Mouse (Mus musculus): Measurements from ENCODE around the gene Mamstr. TPM values are rescaled to one million over a fixed set of nuclear protein-coding genes. Genes with fewer than 3 reads are reported as not detected.
A peak's percentile ranks its signal among the peaks of the same experiment; 100 is the strongest.

Gene Mamstr
- polyA plus RNA-seq, 1 experiment from 2014 or later: 5.0 TPM

DNA sequence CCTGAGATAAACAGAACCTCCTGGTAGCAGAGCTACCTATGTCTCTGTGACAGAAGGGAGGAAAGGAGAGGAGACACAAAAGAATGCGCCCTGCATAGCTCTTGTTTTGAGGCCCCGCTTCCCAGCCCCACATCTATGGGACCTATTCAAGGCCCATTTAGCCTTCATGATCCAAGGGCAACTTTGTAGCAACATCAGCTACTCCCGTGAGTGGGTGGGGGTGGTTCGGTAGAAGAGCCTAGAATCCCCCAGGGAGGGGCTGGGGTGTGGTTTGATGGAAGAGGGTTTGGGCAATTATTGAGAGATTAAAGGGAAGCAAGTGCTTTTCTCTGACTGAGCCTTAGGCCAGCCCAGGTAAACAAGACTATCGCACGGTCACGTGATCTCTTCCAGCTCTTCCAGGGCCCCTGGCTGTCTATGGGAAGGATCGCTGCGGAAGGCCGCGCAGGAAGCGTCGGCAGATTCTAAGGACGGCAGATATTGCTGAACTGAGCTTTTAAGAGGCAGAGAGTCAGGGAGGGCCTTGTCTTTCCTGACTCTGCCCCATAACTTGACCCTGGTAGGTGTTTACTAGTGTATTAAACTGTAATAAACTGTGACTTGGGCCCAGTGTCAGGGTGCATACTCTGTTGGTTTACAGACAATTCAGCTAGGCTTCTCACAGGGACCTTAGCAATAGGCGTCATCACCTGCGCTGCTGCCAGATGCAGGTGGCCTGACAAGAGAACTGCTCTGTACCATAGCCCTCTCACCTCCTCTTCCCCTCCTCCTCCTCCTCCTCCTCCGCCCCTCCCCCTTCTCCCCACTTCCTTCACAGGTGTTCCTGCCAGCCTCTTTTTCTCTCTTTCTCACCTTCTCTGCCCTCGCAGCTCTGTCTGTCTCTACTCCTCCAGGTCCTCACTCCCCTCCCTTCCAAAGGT, 40.6 kb upstream of the Mamstr start:
- H3K27ac ChIP-seq (ENCODE audit: low read depth, low read length): no peak overlapping the region
- no peak overlapping the region for H3K9ac ChIP-seq (ENCODE audit: low read depth, low read length)
- no peaks in the 10 kb centered on the region for H3K9me3 ChIP-seq (ENCODE audit: control insufficient read depth, low read length)
- no peak overlapping the region for H3K4me2 ChIP-seq (replicated peaks; ENCODE audit: low read depth, low read length)
- ATAC-seq (ENCODE audit: low FRiP score, low TSS enrichment): no peak
- WGBS: 48% methylated on average over 18 of the region's 18 CpGs
- H3K4me3 ChIP-seq (ENCODE audit: low read length): no peak overlapping the region
- no peaks in the 10 kb centered on the region for H3K27me3 ChIP-seq (ENCODE audit: control insufficient read depth, insufficient read depth, low read length)
- no peaks in the 10 kb centered on the region for H3K4me1 ChIP-seq (ENCODE audit: control insufficient read depth, insufficient read depth, low read length)
- no peaks in the 10 kb centered on the region for H3K36me3 ChIP-seq (ENCODE audit: control insufficient read depth, insufficient read depth, low read length)

DNA sequence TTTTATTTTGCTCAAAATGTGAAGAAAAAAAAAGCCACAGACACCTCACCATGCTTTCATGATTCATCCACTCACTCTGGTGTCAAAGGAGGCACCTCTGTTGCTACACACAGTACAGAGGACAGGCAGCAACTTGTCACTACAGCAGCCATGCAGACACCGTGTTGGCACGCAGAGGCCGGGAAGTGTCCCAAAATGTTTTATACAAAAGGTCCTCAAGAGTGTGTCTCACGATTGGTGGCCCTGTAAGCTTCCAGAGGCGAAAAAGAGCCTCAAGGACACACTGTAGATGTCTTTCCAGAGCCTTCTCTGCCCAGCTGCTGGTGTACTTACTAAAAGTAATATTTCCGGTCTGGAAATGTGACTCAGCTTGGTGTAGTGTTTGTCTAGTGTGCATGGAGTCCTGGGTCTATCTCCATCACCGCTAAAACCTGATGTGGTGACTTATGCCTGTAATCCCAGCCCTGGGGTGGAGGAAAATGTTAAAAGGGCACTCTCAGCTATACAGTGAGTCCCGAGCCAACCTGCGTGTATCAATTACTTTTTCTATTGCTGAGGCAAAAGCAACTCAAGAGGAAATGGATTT, 34.0 kb upstream of the Mamstr start:
- no peaks in the 10 kb centered on the region for H3K9me3 ChIP-seq (ENCODE audit: control insufficient read depth, low read length)
- WGBS: 73% methylated on average over 9 of the region's 9 CpGs
- no peak overlapping the region for H3K4me2 ChIP-seq (replicated peaks; ENCODE audit: low read depth, low read length)
- no peak for ATAC-seq (ENCODE audit: low FRiP score, low TSS enrichment)
- H3K27me3 ChIP-seq (ENCODE audit: control insufficient read depth, insufficient read depth, low read length): no peaks in the 10 kb centered on the region
- H3K9ac ChIP-seq (ENCODE audit: low read depth, low read length): no peak overlapping the region
- H3K4me1 ChIP-seq (ENCODE audit: control insufficient read depth, insufficient read depth, low read length): no peaks in the 10 kb centered on the region
- no peak overlapping the region for H3K27ac ChIP-seq (ENCODE audit: low read depth, low read length)
- no peak overlapping the region for H3K4me3 ChIP-seq (ENCODE audit: low read length)
- no peaks in the 10 kb centered on the region for H3K36me3 ChIP-seq (ENCODE audit: control insufficient read depth, insufficient read depth, low read length)

DNA sequence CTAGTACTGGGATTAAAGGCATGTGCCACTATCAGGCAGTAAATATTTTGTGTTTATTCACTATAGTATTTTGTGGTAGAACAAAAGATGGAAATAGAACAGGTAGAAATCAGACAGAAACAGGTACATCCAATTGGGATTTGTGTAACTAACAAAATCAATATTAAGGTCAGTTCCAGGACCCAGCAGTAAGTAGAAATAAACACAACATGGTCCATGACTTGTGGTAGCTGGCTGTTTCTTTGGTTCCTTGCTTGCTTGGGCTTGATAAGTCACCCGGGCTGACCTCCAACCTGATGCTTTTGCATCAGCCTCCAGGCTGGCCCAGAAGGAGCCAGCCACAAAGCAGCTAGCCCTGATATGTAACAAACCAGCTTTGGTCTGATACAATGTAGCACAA, 30.3 kb upstream of the Mamstr start:
- no peaks in the 10 kb centered on the region for H3K27me3 ChIP-seq (ENCODE audit: control insufficient read depth, insufficient read depth, low read length)
- no peaks in the 10 kb centered on the region for H3K9me3 ChIP-seq (ENCODE audit: control insufficient read depth, low read length)
- no peaks in the 10 kb centered on the region for H3K4me1 ChIP-seq (ENCODE audit: control insufficient read depth, insufficient read depth, low read length)
- H3K27ac ChIP-seq (ENCODE audit: low read depth, low read length): no peak overlapping the region
- no peaks in the 10 kb centered on the region for H3K36me3 ChIP-seq (ENCODE audit: control insufficient read depth, insufficient read depth, low read length)
- no peak for ATAC-seq (ENCODE audit: low FRiP score, low TSS enrichment)
- H3K9ac ChIP-seq (ENCODE audit: low read depth, low read length): no peak overlapping the region
- H3K4me3 ChIP-seq (ENCODE audit: low read length): no peak overlapping the region
- H3K4me2 ChIP-seq (replicated peaks; ENCODE audit: low read depth, low read length): no peak overlapping the region
- WGBS: 80% methylated on average over 1 of the region's 1 CpGs

DNA sequence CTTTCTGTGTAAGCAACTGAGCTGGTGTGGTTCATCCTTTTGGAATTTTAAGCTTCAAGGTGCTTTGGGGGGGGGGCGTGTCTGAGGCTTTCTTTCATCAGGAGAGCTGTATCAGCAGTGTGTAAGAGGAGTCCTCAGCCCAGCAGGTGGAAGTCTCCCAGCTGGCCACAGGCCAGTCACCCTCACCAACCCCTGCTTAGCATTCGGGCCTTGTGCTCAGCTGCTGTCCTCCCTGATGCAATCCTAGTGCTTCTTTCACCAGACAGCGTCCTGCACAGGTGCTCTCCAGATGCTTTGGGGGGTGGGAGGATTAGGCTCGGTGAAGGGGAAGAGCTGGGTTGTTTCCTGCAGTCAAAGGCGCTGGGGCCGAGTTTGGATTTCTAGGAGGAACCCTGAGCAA, 23.5 kb upstream of the Mamstr start:
- H3K4me3 ChIP-seq (ENCODE audit: low read length): no peak overlapping the region
- no peaks in the 10 kb centered on the region for H3K9me3 ChIP-seq (ENCODE audit: control insufficient read depth, low read length)
- no peaks in the 10 kb centered on the region for H3K36me3 ChIP-seq (ENCODE audit: control insufficient read depth, insufficient read depth, low read length)
- H3K27me3 ChIP-seq (ENCODE audit: control insufficient read depth, insufficient read depth, low read length): peaks cover 31% of the 10 kb centered on the region
- H3K27ac ChIP-seq (ENCODE audit: low read depth, low read length): no peak overlapping the region
- 30% methylated on average over 6 of the region's 6 CpGs for WGBS
- ATAC-seq (ENCODE audit: low FRiP score, low TSS enrichment): peak; percentile 59
- H3K4me1 ChIP-seq (ENCODE audit: control insufficient read depth, insufficient read depth, low read length): peaks cover 12% of the 10 kb centered on the region
- no peak overlapping the region for H3K4me2 ChIP-seq (replicated peaks; ENCODE audit: low read depth, low read length)
- no peak overlapping the region for H3K9ac ChIP-seq (ENCODE audit: low read depth, low read length)

DNA sequence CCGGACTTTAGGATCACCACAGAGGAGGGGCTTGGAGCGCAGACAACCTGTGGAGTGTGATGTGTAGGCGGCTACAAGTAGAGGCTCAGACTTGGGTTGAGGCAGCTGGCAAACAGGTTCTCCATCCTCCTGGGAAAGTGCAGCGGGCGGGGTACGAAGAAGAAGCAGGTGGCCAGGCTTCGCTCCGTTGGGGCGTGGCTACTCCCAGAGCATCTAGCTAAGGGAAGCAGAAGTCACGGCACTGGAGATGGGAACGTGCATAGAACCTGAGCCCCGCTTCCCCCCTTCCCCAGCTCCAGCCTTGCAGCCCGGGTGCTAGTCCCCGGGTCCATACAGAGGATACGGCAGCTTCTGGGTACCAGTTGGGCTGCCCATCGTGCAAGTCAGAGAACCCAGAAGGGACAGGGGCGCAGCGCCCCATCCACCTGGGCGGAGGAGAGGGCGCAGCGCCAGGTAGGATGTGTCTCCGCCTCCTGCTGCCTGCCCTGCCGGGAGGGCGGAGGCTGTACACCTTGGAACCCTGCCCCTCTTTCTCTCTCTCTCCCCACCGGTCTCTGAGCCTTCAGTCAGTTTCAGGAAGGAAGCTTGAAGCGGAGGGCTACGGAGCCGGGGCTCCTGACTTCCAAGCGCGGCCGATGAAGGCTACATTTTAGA, 22.6 kb upstream of the Mamstr start, which contains the start of gene Fut1:
Gene Fut1, plus strand, starts transcription at position 248 of the 654 bp plus-strand sequence.
- peaks cover 31% of the 10 kb centered on the region for H3K27me3 ChIP-seq (ENCODE audit: control insufficient read depth, insufficient read depth, low read length)
- H3K36me3 ChIP-seq (ENCODE audit: control insufficient read depth, insufficient read depth, low read length): no peaks in the 10 kb centered on the region
- WGBS: 6% methylated on average over 31 of the region's 31 CpGs
- peak within 1 kb of the TSS; percentile 44 for H3K4me2 ChIP-seq (replicated peaks; ENCODE audit: low read depth, low read length)
- H3K4me3 ChIP-seq (ENCODE audit: low read length): peak within 1 kb of the TSS; percentile 23; the same call in 1 of the 2 replicates
- peak within 1 kb of the TSS; percentile 31; the same call in 1 of the 2 replicates for H3K9ac ChIP-seq (ENCODE audit: low read depth, low read length)
- peaks cover 12% of the 10 kb centered on the region for H3K4me1 ChIP-seq (ENCODE audit: control insufficient read depth, insufficient read depth, low read length)
- no peak within 1 kb of the TSS for H3K27ac ChIP-seq (ENCODE audit: low read depth, low read length)
- H3K9me3 ChIP-seq (ENCODE audit: control insufficient read depth, low read length): no peaks in the 10 kb centered on the region
- peak; percentile 58 for ATAC-seq (ENCODE audit: low FRiP score, low TSS enrichment)

DNA sequence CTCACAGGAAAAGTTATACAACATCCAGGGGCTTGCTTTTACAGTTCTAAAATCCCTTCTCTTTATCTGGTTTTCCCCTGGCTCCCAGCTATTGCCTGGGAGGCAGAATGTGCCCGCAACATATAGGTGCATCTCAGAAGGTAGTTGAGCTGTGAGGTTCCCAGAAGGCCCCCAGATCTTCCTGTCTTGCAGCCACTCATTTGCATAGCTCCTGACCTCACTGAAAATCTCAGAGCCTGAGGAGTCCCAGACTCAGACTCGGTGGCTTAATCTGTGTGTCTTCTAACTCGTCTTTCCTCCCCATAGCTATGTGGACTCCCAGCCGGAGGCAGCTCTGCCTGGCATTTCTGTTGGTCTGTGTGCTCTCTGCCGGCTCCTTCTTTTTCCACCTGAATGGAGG, 21.5 kb upstream of the Mamstr start:
- ATAC-seq (ENCODE audit: low FRiP score, low TSS enrichment): no peak
- Histone ChIP-seq H3K9me3 (ENCODE audit: control insufficient read depth, low read length) (no peaks in the 10 kb centered on the region), H3K36me3 (ENCODE audit: control insufficient read depth, insufficient read depth, low read length) (no peaks in the 10 kb centered on the region), H3K4me2 (replicated peaks; ENCODE audit: low read depth, low read length) (no peak overlapping the region), H3K4me3 (ENCODE audit: low read length) (no peak overlapping the region), H3K9ac (ENCODE audit: low read depth, low read length) (no peak overlapping the region), H3K27ac (ENCODE audit: low read depth, low read length) (no peak overlapping the region), H3K4me1 (ENCODE audit: control insufficient read depth, insufficient read depth, low read length) (peaks cover 12% of the 10 kb centered on the region), H3K27me3 (ENCODE audit: control insufficient read depth, insufficient read depth, low read length) (peaks cover 31% of the 10 kb centered on the region)
- 86% methylated on average over 5 of the region's 5 CpGs for WGBS

DNA sequence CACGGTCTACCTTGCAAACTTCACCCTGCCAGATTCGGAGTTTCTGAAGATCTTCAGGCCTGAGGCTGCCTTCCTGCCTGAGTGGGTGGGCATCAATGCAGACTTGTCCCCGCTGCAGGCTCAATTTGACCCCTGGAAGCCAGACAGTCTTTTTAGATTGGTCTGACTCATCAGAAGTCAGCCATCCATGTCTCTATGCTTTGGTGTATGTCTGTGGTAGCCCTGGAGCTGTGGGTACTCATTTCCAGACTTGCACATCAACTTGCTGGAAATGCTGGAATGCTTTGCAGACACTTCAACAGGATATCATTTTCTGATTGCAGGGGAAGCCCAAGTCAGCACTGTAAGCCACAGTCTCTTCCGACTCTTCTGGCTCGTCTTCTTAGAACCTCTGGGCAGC, 20.2 kb upstream of the Mamstr start:
- no peaks in the 10 kb centered on the region for H3K9me3 ChIP-seq (ENCODE audit: control insufficient read depth, low read length)
- peaks cover 12% of the 10 kb centered on the region for H3K4me1 ChIP-seq (ENCODE audit: control insufficient read depth, insufficient read depth, low read length)
- H3K27me3 ChIP-seq (ENCODE audit: control insufficient read depth, insufficient read depth, low read length): peaks cover 31% of the 10 kb centered on the region
- H3K9ac ChIP-seq (ENCODE audit: low read depth, low read length): no peak overlapping the region
- no peak overlapping the region for H3K27ac ChIP-seq (ENCODE audit: low read depth, low read length)
- no peak for ATAC-seq (ENCODE audit: low FRiP score, low TSS enrichment)
- H3K4me3 ChIP-seq (ENCODE audit: low read length): no peak overlapping the region
- no peaks in the 10 kb centered on the region for H3K36me3 ChIP-seq (ENCODE audit: control insufficient read depth, insufficient read depth, low read length)
- 83% methylated on average over 5 of the region's 5 CpGs for WGBS
- no peak overlapping the region for H3K4me2 ChIP-seq (replicated peaks; ENCODE audit: low read depth, low read length)

DNA sequence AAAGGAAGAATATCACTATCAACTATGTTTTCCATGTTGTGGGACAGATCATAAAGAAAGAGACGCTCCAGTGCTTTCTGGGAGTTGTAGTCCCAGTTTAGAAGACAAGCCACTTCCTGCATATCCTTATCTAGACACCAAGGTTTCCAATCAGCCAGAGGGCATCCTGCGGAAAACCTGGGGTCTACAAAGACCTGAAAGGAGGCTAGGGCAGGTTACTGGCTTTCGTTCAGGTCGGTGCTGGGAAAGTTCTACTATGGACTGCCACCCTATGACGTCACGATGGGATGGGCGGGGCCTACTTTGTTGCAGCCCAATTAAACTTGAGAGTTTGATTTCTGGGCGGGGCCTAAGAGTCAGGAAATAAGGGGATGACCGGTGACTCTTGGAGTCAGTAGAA, 18.3 kb upstream of the Mamstr start, which contains the start of gene Izumo1:
Gene Izumo1, plus strand, starts transcription at position 369 of the 400 bp plus-strand sequence.
- H3K36me3 ChIP-seq (ENCODE audit: control insufficient read depth, insufficient read depth, low read length): no peaks in the 10 kb centered on the region
- H3K27ac ChIP-seq (ENCODE audit: low read depth, low read length): no peak within 1 kb of the TSS
- H3K4me1 ChIP-seq (ENCODE audit: control insufficient read depth, insufficient read depth, low read length): peaks cover 6% of the 10 kb centered on the region
- no peak within 1 kb of the TSS for H3K9ac ChIP-seq (ENCODE audit: low read depth, low read length)
- WGBS: 35% methylated on average over 9 of the region's 9 CpGs
- no peak within 1 kb of the TSS for H3K4me2 ChIP-seq (replicated peaks; ENCODE audit: low read depth, low read length)
- H3K9me3 ChIP-seq (ENCODE audit: control insufficient read depth, low read length): no peaks in the 10 kb centered on the region
- H3K4me3 ChIP-seq (ENCODE audit: low read length): no peak within 1 kb of the TSS
- ATAC-seq (ENCODE audit: low FRiP score, low TSS enrichment): no peak
- H3K27me3 ChIP-seq (ENCODE audit: control insufficient read depth, insufficient read depth, low read length): peaks cover 22% of the 10 kb centered on the region

Data from kidney, embryonic 14.5 days (tissue).